Mouse (Mus musculus) spleen, adult 2 months (tissue): ENCODE results near the gene Zkscan2. TPM values are rescaled to one million over a fixed set of nuclear protein-coding genes. Genes with fewer than 3 reads are reported as not detected.

ENCODE experiments used
- DNase-seq, 2 experiments: peaks; one replicate each; pipeline versions ENCODE4 v3.0.0 to v3.0.0-alpha.2; 2012 to 2021; ENCODE audit warnings: low spot score in 2 of 2, low read depth in 1 of 2
- H3K27ac ChIP-seq: fragments of 200-500 bp; 2 replicates; pipeline ENCODE4 v1.5.1; 2012; ENCODE audit warnings: low read length, inconsistent platforms; ENCODE audit not compliant: insufficient read depth
- H3K27me3 ChIP-seq: fragments of 200-500 bp; 2 replicates; pipeline ENCODE4 v1.6.1; 2012; ENCODE audit warnings: mild to moderate bottlenecking, moderate library complexity, low read length, inconsistent platforms; ENCODE audit not compliant: control insufficient read depth, insufficient read depth
- H3K36me3 ChIP-seq: fragments of 200-500 bp; 2 replicates; pipeline ENCODE4 v1.6.1; 2012; ENCODE audit warnings: mild to moderate bottlenecking, low read length, inconsistent platforms; ENCODE audit not compliant: control insufficient read depth, insufficient read depth
- H3K4me1 ChIP-seq: fragments of 200-500 bp; 2 replicates; pipeline ENCODE4 v1.6.1; 2011; ENCODE audit warnings: inconsistent platforms; ENCODE audit not compliant: control insufficient read depth, insufficient read depth, insufficient read length
- H3K4me3 ChIP-seq: fragments of 200-500 bp; 2 replicates; pipeline ENCODE4 v1.5.1; 2011; ENCODE audit warnings: mild to moderate bottlenecking, inconsistent platforms; ENCODE audit not compliant: insufficient read depth, insufficient read length; ENCODE audit errors: extremely low read depth
- CTCF ChIP-seq: fragments of 200-500 bp; IDR thresholded peaks from 2 replicates; pipeline ENCODE4 v1.5.1; 2011; ENCODE audit warnings: mild to moderate bottlenecking, inconsistent platforms; ENCODE audit not compliant: insufficient read depth, insufficient read length, insufficient replicate concordance; ENCODE audit errors: extremely low read depth
- POLR2A ChIP-seq: fragments of 200-500 bp; IDR thresholded peaks from 2 replicates; pipeline ENCODE4 v1.6.1; 2011; ENCODE audit warnings: low read depth, low read length, inconsistent platforms
- WGBS: fragments of 180-500 bp; shearing (Covaris S2); methylation state at CpG from one replicate; pipeline ENCODE4 v1.1.7; 2018; 5-methylcytosine and 5-hydroxymethylcytosine counted together
- polyA plus RNA-seq: library from polyadenylated mRNA; depleted of rRNA; stranded (reverse); fragments of >200 nt; gene quantifications from 2 replicates; pipeline ENCODE4 v1.2.3, GENCODE M21; 2012; rRNA removed

Gene Zkscan2
- polyA plus RNA-seq, 1 experiment: 0.04 TPM

DNA sequence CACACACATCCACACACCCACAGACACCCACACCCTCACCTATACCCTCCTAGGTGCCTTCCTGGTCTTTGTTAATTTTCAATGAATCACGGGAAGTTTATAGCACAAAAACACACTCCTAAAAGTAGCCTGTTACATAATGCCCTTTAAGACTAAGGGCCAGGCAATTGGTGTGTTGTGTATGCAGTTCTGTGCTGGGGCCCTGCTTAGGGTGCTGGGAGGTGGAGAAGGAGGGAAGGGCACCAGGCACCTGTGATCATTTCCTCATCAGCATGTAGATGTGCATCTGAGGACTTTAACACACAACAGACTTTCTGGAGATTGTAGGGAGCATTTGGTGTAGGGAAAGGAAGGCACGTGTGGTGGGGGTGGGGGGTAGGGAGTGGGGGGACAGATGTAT lies 51.5 kb downstream of the Zkscan2 start:
- no peaks in the 10 kb centered on the region for H3K27me3 ChIP-seq
- no peak for TF ChIP-seq POLR2A
- no peak for TF ChIP-seq CTCF
- DNase-seq: no peak
- no peaks in the 10 kb centered on the region for H3K4me1 ChIP-seq
- whole genome bisulfite sequencing: 78% methylated on average over 2 of the region's 2 CpGs
- H3K36me3 ChIP-seq: no peaks in the 10 kb centered on the region
- no peak overlapping the region for H3K4me3 ChIP-seq
- H3K27ac ChIP-seq: no peak overlapping the region

GRCm38 (mm10) chr7:123442079-123442478 lies 58.2 kb downstream of the Zkscan2 start:
- no peak overlapping the region for H3K4me3 ChIP-seq
- no peaks in the 10 kb centered on the region for H3K36me3 ChIP-seq
- no peak overlapping the region for H3K27ac ChIP-seq
- H3K4me1 ChIP-seq: no peaks in the 10 kb centered on the region
- H3K27me3 ChIP-seq: no peaks in the 10 kb centered on the region
- TF ChIP-seq CTCF (no peak), POLR2A (no peak)
- WGBS: 92% methylated on average over 1 of the region's 1 CpGs
- no peak for DNase-seq

DNA sequence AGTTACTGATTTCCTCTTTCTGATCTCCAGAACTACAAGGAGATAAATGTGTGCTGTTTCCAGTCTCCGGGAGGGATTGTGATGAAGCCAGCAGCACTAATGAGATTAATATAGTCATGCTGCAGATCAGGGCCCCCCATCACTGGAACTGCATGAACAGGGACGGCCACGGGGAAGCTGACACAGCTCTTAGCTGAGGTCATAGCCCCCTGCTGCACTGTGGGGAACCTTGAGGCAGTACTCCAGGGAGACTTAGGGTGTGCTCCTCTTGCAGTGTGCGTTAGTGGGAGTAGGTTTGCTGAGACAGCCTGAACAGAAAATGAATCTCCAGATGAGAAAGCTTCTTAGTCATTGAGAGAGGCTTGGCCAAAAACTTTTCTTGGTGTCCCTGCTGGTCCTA lies 69.0 kb downstream of the Zkscan2 start:
- no peak for DNase-seq
- TF ChIP-seq CTCF: no peak
- no peak for TF ChIP-seq POLR2A
- no peak overlapping the region for H3K4me3 ChIP-seq
- no peaks in the 10 kb centered on the region for H3K27me3 ChIP-seq
- WGBS: 90% methylated on average over 4 of the region's 4 CpGs
- H3K36me3 ChIP-seq: no peaks in the 10 kb centered on the region
- H3K27ac ChIP-seq: no peak overlapping the region
- no peaks in the 10 kb centered on the region for H3K4me1 ChIP-seq

DNA sequence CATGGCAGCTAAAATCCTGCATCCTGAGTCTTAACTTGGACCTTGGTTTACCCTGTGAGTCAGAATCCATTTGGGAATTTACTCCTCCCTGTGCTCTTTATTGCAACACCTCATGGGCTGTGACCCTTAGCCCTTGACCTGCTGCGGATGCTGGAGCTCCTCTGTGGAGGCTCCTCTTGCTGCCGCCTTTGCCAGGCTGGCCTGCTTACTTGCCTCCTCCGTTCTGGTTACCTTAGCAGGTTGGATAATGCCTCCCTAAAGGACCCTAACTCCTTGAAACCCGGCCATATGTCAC lies 69.9 kb downstream of the Zkscan2 start:
- Histone ChIP-seq H3K36me3 (no peaks in the 10 kb centered on the region; the same call in 1 of the 2 replicates), H3K4me3 (no peak overlapping the region), H3K27me3 (no peaks in the 10 kb centered on the region), H3K27ac (no peak overlapping the region), H3K4me1 (no peaks in the 10 kb centered on the region)
- 93% methylated on average over 4 of the region's 4 CpGs for WGBS
- TF ChIP-seq POLR2A: no peak
- TF ChIP-seq CTCF: no peak
- DNase-seq: no peak

DNA sequence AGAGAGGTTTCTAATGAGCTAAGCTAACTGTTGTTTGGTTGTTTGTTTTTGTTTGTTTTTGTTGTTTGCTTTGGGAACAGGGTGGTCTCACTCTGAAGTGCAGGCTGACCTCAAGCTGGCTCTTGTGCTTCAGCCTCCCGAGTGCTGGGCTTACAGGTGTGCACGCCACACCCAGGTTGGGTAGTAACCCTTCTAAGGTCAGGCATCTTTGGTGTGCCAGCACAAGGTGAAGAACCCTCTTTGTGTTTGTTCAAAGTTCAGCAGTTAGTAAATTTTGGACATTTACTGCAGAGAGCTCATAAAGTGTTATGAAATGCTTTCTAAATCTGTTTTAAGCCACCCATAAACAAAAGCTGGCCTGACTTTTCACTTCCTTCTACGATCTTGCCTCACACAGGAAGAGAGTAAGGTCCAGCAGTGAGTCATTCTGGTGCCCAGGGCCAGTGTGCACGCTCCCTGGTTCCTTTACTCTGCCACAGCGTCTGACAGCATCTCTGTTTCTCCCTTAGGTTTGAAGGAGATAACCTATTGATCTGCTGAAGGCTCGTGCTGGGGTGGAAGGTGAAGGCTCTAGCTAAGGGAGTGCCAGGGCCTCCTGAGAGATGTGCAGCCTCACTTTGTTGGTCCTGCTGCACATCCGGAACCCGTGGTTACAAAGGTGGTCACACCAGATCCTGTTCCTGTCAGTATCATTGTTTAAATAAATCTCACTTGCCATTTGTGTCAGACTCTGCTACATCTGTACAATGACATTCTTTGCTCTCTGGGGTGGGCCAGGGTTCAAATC lies 70.4 kb downstream of the Zkscan2 start:
- TF ChIP-seq POLR2A: no peak
- TF ChIP-seq CTCF: no peak
- DNase-seq: peak in 1 of 2 experiments; percentile 5
- H3K4me1 ChIP-seq: no peaks in the 10 kb centered on the region

More for the DNA sequence above, 70.4 kb downstream of the Zkscan2 start:
- Histone ChIP-seq H3K4me3 (no peak overlapping the region), H3K36me3 (no peaks in the 10 kb centered on the region; the same call in 1 of the 2 replicates), H3K27me3 (no peaks in the 10 kb centered on the region), H3K27ac (no peak overlapping the region; the same call in 1 of the 2 replicates)
- 58% methylated on average over 8 of the region's 8 CpGs for WGBS

Other genes with a start within 250 kb of the Zkscan2 start
- 9.3 and 13.1 TPM in 2 replicates for gene Lcmt1, start 130.7 kb downstream of the Zkscan2 start, polyA plus RNA-seq
- 68.0 and 83.6 TPM in 2 replicates for gene Arhgap17, start 130.5 kb downstream of the Zkscan2 start, polyA plus RNA-seq
- 0.68 and 0.81 TPM in 2 replicates for gene Aqp8, start 38.2 kb downstream of the Zkscan2 start, polyA plus RNA-seq